Mouse (Mus musculus): ENCODE data around the gene Hes3. TPM values are rescaled to one million over a fixed set of nuclear protein-coding genes. Genes with fewer than 3 reads are reported as not detected.

The Hes3 gene
- polyA plus RNA-seq, 2 experiments, result 0.03 TPM; not detected in 1

- H3K4me3 ChIP-seq (replicated peaks; ENCODE audit: low read length), result no peak overlapping the region
- H3K9ac ChIP-seq (ENCODE audit: low read depth, low read length, severe bottlenecking), result no peak overlapping the region
- DNase-seq (ENCODE audit: low spot score) (no peak), ATAC-seq (ENCODE audit: low FRiP score, low read depth) (no peak)
- no peak for TF ChIP-seq POLR2A (IDR thresholded peaks at IDR 0.05; ENCODE audit: borderline replicate concordance, extremely low read depth, insufficient read depth, insufficient read length)
- H3K4me1 ChIP-seq (ENCODE audit: control insufficient read depth, insufficient read depth, low read length), result peaks cover 12% of the 10 kb centered on the region; the same call in 1 of the 2 replicates
- WGBS, result 44% methylated on average over 13 of the region's 15 CpGs
- H3K36me3 ChIP-seq (ENCODE audit: control insufficient read depth, insufficient read depth, low read length), result peaks cover 17% of the 10 kb centered on the region
- no peak overlapping the region for H3K4me2 ChIP-seq (replicated peaks; ENCODE audit: low read depth, low read length, severe bottlenecking)
- peaks cover 56% of the 10 kb centered on the region for H3K27me3 ChIP-seq (ENCODE audit: control insufficient read depth, insufficient read depth, low read length)
- H3K27ac ChIP-seq (replicated peaks; ENCODE audit: low read depth, low read length), result no peak overlapping the region
- H3K9me3 ChIP-seq (ENCODE audit: control insufficient read depth, low read length), result no peaks in the 10 kb centered on the region
These were observed 9.9 kb downstream of the Hes3 start for GRCm38 (mm10) chr4:152281601-152282000.

- Histone ChIP-seq H3K27ac (replicated peaks; ENCODE audit: low read depth, low read length) (no peak overlapping the region), H3K36me3 (ENCODE audit: control insufficient read depth, insufficient read depth, low read length) (peaks cover 17% of the 10 kb centered on the region), H3K9me3 (ENCODE audit: control insufficient read depth, low read length) (no peaks in the 10 kb centered on the region), H3K9ac (ENCODE audit: low read depth, low read length, severe bottlenecking) (no peak overlapping the region), H3K4me2 (replicated peaks; ENCODE audit: low read depth, low read length, severe bottlenecking) (no peak overlapping the region), H3K27me3 (ENCODE audit: control insufficient read depth, insufficient read depth, low read length) (peaks cover 39% of the 10 kb centered on the region), H3K4me1 (ENCODE audit: control insufficient read depth, insufficient read depth, low read length) (peaks cover 18% of the 10 kb centered on the region; the same call in 1 of the 2 replicates), H3K4me3 (replicated peaks; ENCODE audit: low read length) (no peak overlapping the region)
- no peak for DNase-seq (ENCODE audit: low spot score)
- ATAC-seq (ENCODE audit: low FRiP score, low read depth), result no peak
- 86% methylated on average over 23 of the region's 23 CpGs for WGBS
- no peak for TF ChIP-seq POLR2A (IDR thresholded peaks at IDR 0.05; ENCODE audit: borderline replicate concordance, extremely low read depth, insufficient read depth, insufficient read length)
These were observed 12.5 kb downstream of the Hes3 start for GRCm38 (mm10) chr4:152278986-152279385.

- Histone ChIP-seq H3K4me3 (replicated peaks; ENCODE audit: low read length) (no peak overlapping the region), H3K4me1 (ENCODE audit: control insufficient read depth, insufficient read depth, low read length) (peaks cover 21% of the 10 kb centered on the region), H3K27ac (replicated peaks; ENCODE audit: low read depth, low read length) (no peak overlapping the region), H3K9ac (ENCODE audit: low read depth, low read length, severe bottlenecking) (no peak overlapping the region), H3K4me2 (replicated peaks; ENCODE audit: low read depth, low read length, severe bottlenecking) (no peak overlapping the region), H3K27me3 (ENCODE audit: control insufficient read depth, insufficient read depth, low read length) (peaks cover 28% of the 10 kb centered on the region), H3K9me3 (ENCODE audit: control insufficient read depth, low read length) (no peaks in the 10 kb centered on the region), H3K36me3 (ENCODE audit: control insufficient read depth, insufficient read depth, low read length) (peaks cover 17% of the 10 kb centered on the region)
- DNase-seq (ENCODE audit: low spot score), result no peak
- no peak for TF ChIP-seq POLR2A (IDR thresholded peaks at IDR 0.05; ENCODE audit: borderline replicate concordance, extremely low read depth, insufficient read depth, insufficient read length)
- 67% methylated on average over 2 of the region's 2 CpGs for WGBS
- ATAC-seq (ENCODE audit: low FRiP score, low read depth), result no peak
These were observed 13.5 kb downstream of the Hes3 start for GRCm38 (mm10) chr4:152277916-152278315.

GRCm38 (mm10) chr4:152276389-152277347 lies 14.8 kb downstream of the Hes3 start:
- no peak for DNase-seq (ENCODE audit: low spot score)
- Histone ChIP-seq H3K27ac (replicated peaks; ENCODE audit: low read depth, low read length) (no peak overlapping the region), H3K9me3 (ENCODE audit: control insufficient read depth, low read length) (no peaks in the 10 kb centered on the region), H3K9ac (ENCODE audit: low read depth, low read length, severe bottlenecking) (no peak overlapping the region), H3K4me2 (replicated peaks; ENCODE audit: low read depth, low read length, severe bottlenecking) (no peak overlapping the region), H3K36me3 (ENCODE audit: control insufficient read depth, insufficient read depth, low read length) (peaks cover 15% of the 10 kb centered on the region), H3K4me3 (replicated peaks; ENCODE audit: low read length) (no peak overlapping the region), H3K27me3 (ENCODE audit: control insufficient read depth, insufficient read depth, low read length) (peaks cover 16% of the 10 kb centered on the region), H3K4me1 (ENCODE audit: control insufficient read depth, insufficient read depth, low read length) (peaks cover 30% of the 10 kb centered on the region)
- no peak for ATAC-seq (ENCODE audit: low FRiP score, low read depth)
- 54% methylated on average over 10 of the region's 10 CpGs for WGBS
- TF ChIP-seq POLR2A (IDR thresholded peaks at IDR 0.05; ENCODE audit: borderline replicate concordance, extremely low read depth, insufficient read depth, insufficient read length), result no peak

- DNase-seq (ENCODE audit: low spot score), result peak; percentile 58
- Histone ChIP-seq H3K36me3 (ENCODE audit: control insufficient read depth, insufficient read depth, low read length) (peaks cover under 1% of the 10 kb centered on the region; the same call in 1 of the 2 replicates), H3K4me1 (ENCODE audit: control insufficient read depth, insufficient read depth, low read length) (peaks cover 35% of the 10 kb centered on the region), H3K4me2 (replicated peaks; ENCODE audit: low read depth, low read length, severe bottlenecking) (peak overlapping the region; percentile 94), H3K9ac (ENCODE audit: low read depth, low read length, severe bottlenecking) (peak overlapping the region; percentile 80), H3K27me3 (ENCODE audit: control insufficient read depth, insufficient read depth, low read length) (0 out of 2 replicates have a peak, but pooled peaks cover 8% of the 10 kb centered on the region), H3K9me3 (ENCODE audit: control insufficient read depth, low read length) (no peaks in the 10 kb centered on the region), H3K4me3 (replicated peaks; ENCODE audit: low read length) (peak overlapping the region; percentile 71), H3K27ac (replicated peaks; ENCODE audit: low read depth, low read length) (no peak overlapping the region)
- no peak for TF ChIP-seq POLR2A (IDR thresholded peaks at IDR 0.05; ENCODE audit: borderline replicate concordance, extremely low read depth, insufficient read depth, insufficient read length)
- ATAC-seq (ENCODE audit: low FRiP score, low read depth), result no peak; the same call in 1 of the 2 replicates
- 2% methylated on average over 20 of the region's 20 CpGs for WGBS
These were observed 16.8 kb downstream of the Hes3 start for GRCm38 (mm10) chr4:152274681-152275131.

All from limb, embryonic 14.5 days (tissue).